Mouse (Mus musculus) thymus, adult 18-20 months (tissue): ENCODE results near the gene Kcnc2.
"Not testable (repeated sequence)": the region's sequence is repeated elsewhere in the genome, so short reads cannot be mapped to it uniquely, and the experiment has no call there.

Source experiments
- DNase-seq, 2 experiments: peaks; one replicate each; pipeline ENCODE4 v3.0.0; 2022; ENCODE audit warnings: mixed read lengths in 2 of 2

Kcnc2 gene

DNA sequence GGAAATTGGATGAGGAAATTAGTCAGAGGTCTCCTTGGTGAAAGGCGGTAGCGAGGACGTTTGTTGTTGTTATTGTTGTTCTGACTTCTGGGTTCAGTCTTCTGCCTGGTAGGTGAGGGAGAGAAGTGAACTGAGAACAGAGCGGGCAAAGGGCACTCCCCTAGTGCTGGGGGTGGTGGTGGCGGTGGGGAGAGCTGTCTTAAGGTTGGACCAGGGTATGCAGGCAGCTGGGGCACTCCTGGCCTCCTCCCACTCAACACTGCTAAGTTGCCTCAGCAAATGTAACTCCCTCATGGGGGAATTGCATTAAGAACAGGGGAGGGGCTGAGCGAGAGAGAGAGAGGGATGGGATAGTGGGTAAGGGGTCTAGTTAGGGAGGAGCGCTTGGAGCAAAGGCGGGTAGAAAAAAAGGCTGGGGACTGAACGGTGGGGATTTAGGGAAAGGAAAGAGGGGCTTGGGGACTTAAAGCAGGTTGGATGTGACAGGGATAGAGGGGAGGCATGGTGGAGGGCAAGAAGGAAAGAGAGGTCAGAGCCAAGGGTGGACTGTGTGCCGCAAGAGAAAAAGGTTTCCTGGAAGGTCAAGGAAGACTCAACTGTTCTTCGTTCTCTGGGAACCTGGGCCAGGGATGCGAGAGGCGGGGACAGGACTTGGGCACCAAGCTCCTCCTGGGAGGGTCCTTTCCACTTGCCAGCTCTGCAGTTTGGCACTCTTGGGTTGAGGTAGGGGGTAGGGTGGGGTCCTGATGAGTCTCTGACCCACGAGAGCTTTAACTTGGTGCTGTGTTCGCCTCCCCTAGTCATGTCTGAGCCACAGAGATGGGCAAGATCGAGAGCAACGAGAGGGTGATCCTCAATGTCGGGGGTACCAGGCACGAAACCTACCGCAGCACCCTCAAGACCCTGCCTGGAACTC, at the start of gene Kcnc2:
TSS of gene Kcnc2 (plus strand) at position 235 of the 916 bp plus-strand sequence.
- DNase-seq, result no peak

- DNase-seq, result no peak
These were observed 43.8 kb upstream of the Kcnc2 start for GRCm38 (mm10) chr10:112227073-112227472.

GRCm38 (mm10) chr10:112229091-112229843, 41.7 kb upstream of the Kcnc2 start:
- DNase-seq, result not testable (repeated sequence)

- DNase-seq, result not testable (repeated sequence)
These were observed 38.2 kb upstream of the Kcnc2 start for GRCm38 (mm10) chr10:112232733-112233132.

DNA sequence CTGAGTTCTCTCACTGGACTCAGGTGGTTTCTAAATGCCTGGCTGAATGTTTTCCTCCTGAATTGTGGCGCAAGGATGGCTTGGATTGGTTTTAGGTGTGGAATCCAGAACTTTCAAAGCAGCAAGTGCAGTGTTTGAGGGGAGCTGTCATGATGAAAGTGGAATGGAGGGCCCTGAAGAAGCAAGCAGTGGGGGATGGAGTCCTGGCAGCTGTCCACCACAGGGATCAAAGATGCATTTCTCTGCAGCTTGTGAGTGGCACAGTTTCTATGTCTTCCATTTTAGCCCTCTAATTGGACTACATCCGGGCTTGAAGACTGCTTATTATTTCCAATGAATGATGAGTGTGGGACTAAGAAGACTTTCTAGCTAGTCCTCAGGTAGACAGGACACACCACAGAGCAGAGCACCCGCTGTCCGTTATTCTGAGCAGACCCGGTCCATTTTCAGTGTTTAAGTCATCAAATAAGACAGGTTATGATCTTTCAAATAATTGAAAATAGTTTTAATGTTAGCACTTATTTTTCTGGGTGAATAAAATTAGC, 35.5 kb upstream of the Kcnc2 start:
- DNase-seq, result not testable (repeated sequence)

DNA sequence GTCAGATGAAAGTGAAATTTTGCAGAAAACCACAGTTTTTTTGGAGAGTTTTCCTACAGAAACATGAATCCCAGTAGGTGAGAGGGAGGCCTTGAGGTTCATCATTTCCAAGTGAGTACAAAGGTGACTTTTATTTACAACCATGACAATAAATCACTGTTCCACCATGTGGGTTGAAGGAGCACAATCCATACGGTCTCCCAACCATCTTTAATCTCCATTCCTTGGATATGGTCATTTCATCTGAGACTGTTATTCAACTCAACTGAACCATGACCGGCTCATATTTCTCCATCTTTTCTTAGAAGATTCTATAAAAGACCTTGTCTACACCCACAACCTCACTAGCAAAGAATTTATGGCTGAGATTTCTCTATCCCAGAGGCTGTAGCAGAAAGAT, 22.6 kb upstream of the Kcnc2 start:
- DNase-seq, result no peak

- DNase-seq, result no peak
These were observed 7.5 kb upstream of the Kcnc2 start for GRCm38 (mm10) chr10:112263467-112263866.

GRCm38 (mm10) chr10:112269481-112269880, 1.4 kb upstream of the Kcnc2 start:
- DNase-seq, result no peak

DNA sequence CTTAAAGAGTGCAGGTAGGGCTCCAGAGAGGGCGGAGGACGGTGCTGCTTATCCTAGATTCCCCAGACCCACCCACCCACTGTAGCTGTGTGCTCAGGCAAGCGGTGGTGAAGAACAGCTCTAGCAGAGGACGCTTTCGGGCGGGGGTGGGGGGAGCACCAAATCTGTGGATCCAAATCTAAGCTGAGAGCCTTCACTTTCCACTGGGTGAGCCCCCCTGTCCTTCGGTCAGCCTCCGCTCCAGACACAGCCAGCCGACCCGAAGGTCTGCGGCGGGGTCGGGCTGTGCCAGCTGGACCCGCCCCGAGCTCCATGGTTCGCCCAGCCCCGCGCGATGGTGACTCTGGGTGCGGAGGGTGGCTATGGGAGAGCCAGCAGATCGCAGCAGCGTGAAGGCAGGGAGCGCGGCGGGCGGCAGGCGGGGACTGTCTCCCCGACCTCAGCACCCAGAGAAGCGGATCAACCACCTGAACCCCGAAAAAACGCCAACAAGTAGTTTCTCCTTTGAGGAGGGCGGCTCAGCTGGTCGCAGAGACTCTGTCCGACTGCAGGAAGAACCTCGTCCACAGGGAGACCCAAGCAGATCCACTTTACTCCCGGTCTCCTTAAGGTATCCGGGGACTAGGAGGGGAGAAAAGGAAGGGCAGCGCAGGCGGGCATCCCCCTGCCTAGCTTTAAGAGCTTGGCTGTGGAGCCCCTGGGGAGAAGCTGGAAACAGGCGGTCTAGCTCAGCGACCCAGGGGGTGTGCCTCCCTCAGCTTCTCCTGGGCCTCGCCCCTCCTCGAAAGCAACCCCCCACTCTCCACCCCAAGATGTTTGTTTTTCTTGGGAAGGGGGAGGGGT, 761 bp upstream of the Kcnc2 start:
- no peak for DNase-seq

- DNase-seq, result no peak
These were observed 863 bp downstream of the Kcnc2 start for GRCm38 (mm10) chr10:112271803-112272165.

DNA sequence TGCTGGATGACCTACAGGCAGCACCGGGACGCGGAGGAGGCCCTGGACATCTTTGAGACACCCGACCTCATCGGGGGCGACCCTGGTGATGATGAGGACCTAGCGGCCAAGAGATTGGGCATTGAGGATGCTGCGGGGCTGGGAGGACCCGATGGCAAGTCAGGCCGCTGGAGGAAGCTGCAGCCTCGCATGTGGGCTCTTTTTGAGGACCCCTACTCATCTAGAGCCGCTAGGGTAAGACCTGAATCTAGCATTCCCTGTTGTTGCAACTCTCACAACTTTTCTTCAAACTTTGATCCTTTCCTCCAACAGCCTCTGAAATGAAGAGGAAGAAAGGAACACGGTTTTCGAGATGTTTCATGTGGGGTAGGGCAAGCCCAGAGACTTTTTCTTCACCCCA, 1.2 kb downstream of the Kcnc2 start:
- DNase-seq, result no peak

DNA sequence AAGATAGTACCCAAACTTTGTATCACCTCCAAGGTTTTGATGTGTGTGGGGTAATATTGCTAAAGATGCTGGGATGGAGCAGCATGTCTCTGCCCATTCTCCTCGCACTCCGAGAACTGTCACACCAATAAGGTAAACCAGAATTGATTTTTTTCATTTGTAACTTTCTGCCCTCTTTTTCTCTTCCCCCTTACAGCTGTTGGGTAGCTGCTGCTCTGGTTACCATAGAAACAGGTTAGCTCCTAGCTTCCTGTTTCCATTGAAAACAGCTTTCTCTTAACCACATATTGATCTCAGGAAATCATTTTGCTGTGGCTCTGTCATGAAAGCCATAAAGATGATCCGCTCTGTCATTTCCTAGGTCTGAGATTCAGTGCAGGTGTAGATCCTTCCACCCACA, 7.1 kb downstream of the Kcnc2 start:
- no peak for DNase-seq

- no peak for DNase-seq
These were observed 44.2 kb downstream of the Kcnc2 start for GRCm38 (mm10) chr10:112315136-112315535.

DNA sequence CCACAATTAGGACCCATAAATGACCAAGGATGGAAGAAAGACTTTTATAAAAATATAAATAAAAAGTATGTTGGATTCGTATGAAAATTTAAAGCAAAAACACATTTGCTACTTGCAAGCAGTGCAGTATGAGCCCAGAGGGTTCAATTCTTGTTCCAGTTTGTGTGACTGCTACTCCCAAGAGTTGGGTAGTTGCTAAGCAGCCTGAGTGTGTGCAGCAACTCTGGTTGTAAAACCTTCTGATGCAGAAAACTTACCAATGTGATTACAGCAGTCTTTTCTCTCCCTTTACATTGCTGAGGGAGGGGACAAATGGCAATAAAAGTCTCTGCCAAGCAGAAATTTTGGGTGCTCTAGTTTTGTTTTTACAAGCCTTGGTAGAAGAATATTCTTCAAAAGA, 46.9 kb downstream of the Kcnc2 start:
- no peak for DNase-seq

- DNase-seq, result no peak
These were observed 86.9 kb downstream of the Kcnc2 start for GRCm38 (mm10) chr10:112357669-112358362.

GRCm38 (mm10) chr10:112358363-112358704, 87.4 kb downstream of the Kcnc2 start:
- no peak for DNase-seq

DNA sequence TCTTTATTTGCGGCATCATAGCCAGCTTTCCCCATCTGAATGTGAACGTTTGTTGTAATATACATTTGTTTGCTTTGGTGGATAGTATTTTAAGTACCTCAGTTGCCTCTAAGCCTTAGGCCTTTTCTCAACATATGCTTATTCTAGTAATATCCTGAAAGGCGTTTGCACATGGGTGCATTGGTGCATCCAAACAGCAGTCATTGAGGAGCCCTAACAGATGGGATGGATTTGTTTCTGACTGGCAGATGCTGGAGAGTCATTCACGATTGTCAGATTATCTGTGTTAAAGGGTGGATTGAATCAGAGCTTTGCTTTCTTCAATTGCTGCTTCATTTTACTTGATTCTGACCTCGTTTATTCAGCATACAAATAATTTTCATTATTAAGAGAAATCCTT, 89.8 kb downstream of the Kcnc2 start:
- no peak for DNase-seq

DNA sequence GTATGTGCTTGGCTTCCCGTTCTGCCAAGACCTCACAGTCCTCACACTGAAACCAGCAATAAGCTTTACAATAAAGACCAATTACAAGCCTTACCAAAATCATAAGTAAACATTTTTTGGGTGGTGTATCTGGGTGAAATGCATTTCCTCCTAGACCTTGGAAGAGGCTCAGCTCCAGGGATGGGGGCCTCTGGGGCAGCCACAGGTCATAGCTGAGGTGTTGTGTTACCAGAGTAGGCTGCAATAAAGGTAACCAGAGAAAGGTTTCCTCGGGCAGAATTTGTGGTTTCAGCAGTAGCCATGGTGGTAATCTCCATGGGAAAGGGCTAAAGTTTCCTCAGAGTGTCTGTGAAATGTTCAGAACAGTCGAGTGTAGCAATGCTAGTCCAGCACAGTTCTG, 97.4 kb downstream of the Kcnc2 start:
- DNase-seq, result no peak

DNA sequence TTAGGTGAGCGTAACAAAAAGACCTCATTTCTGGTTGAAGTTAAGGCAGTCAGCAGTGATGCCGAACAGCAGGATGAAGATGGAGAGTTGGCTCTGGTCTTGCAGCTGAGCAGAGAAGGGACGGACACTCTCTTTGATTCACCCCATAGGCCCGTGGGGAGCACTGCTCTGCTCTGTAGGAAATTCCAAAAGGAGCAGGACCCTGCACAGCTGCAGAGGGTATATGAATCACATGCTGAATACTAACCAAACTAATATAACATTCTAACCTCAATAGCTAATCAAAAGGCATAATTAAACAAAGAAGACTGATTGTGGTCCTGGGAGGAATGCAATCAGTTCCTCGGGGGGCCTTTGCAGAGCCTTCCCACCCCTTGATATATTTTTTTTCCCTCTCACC, 106.2 kb downstream of the Kcnc2 start:
- no peak for DNase-seq

- no peak for DNase-seq
These were observed 107.5 kb downstream of the Kcnc2 start for GRCm38 (mm10) chr10:112378465-112378864.

DNA sequence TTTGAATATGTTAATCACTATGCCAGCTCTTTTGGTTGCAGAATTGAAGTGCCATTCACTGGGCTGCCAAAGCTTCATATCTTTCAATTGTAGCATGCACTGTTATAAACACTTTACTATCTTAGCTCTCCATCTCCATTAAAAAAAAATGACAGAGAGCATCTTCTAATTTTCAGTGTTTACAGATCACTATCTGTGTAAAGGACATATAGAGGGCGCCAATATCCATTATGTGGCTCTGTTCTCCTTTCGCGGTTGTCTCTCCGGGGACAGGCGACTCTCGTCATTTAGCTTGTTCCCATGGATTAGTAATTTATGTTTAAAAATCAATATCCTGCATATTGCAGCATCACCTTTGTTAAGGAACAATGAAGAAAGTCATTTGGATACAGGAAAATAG, 109.7 kb downstream of the Kcnc2 start:
- no peak for DNase-seq

GRCm38 (mm10) chr10:112394399-112394970, 123.6 kb downstream of the Kcnc2 start:
- no peak for DNase-seq
